Mouse (Mus musculus) heart, postnatal 0 days (tissue): ENCODE data around the gene Mrps26. TPM values are rescaled to one million over a fixed set of nuclear protein-coding genes. Genes with fewer than 3 reads are reported as not detected.

Experiments
- ATAC-seq: fragments of 200-750 bp; cut with Nextera tagmentation; 2 replicates; pipeline ENCODE4 v1.8.0; 2017; ENCODE audit warnings: low read depth, moderate number of reproducible peaks, moderate library complexity; ENCODE audit not compliant: insufficient read depth
- DNase-seq: peaks from one replicate; pipeline ENCODE4 v3.0.0-alpha.2; 2016; ENCODE audit warnings: low spot score
- H3K27ac ChIP-seq: fragments of 300-500 bp; sonication (generic); 2 replicates; pipeline ENCODE4 v1.5.1; 2014; ENCODE audit warnings: low read depth, mild to moderate bottlenecking
- H3K27me3 ChIP-seq: fragments of 300-500 bp; sonication (generic); 2 replicates; pipeline ENCODE4 v1.6.1; 2014; ENCODE audit warnings: low read length, mixed read lengths; ENCODE audit not compliant: control insufficient read depth, insufficient read depth
- H3K36me3 ChIP-seq: fragments of 300-500 bp; sonication (generic); replicated peaks from 2 replicates; pipeline ENCODE4 v1.6.1; 2014; ENCODE audit warnings: low read length, mixed read lengths; ENCODE audit not compliant: control insufficient read depth, insufficient read depth
- H3K4me1 ChIP-seq: fragments of 300-500 bp; sonication (generic); 2 replicates; pipeline ENCODE4 v1.6.1; 2014; ENCODE audit warnings: antibody characterized with exemption; ENCODE audit not compliant: control insufficient read depth, insufficient read depth
- H3K4me2 ChIP-seq: fragments of 300-500 bp; sonication (generic); 2 replicates; pipeline ENCODE4 v1.6.1; 2014; ENCODE audit warnings: low read depth, mild to moderate bottlenecking, low read length, moderate library complexity
- H3K4me3 ChIP-seq: fragments of 300-500 bp; sonication (generic); 2 replicates; pipeline ENCODE4 v1.5.1; 2014; ENCODE audit warnings: low read depth, low read length
- H3K9ac ChIP-seq: fragments of 300-500 bp; sonication (generic); replicated peaks from 2 replicates; pipeline ENCODE4 v1.6.1; 2014; ENCODE audit warnings: low read depth, low read length, mixed read lengths
- H3K9me3 ChIP-seq: fragments of 300-500 bp; sonication (generic); replicated peaks from 2 replicates; pipeline ENCODE4 v1.6.1; 2016; ENCODE audit warnings: low read length; ENCODE audit not compliant: control insufficient read depth
- CTCF ChIP-seq: IDR thresholded peaks from 2 replicates; pipeline ENCODE4 v1.5.1; 2016; ENCODE audit warnings: antibody characterized with exemption, control low read depth, low read depth
- EP300 ChIP-seq: IDR thresholded peaks from 2 replicates; pipeline ENCODE4 v1.6.1; 2016; ENCODE audit warnings: antibody characterized with exemption, low read depth
- WGBS: fragments of 180-500 bp; shearing (Covaris S2); extraction: QIAGEN DNeasy Blood & Tissue Kit; methylation state at CpG from one replicate; pipeline ENCODE4 v1.1.7; 2014; 5-methylcytosine and 5-hydroxymethylcytosine counted together
- polyA plus RNA-seq: library from polyadenylated mRNA; unstranded; fragments of >200 nt; fragmentation: Nextera tagmentation; extraction: Ambion mirVana; gene quantifications from 2 replicates; pipeline ENCODE4 v1.2.1, GENCODE M21; 2015
- total RNA-seq: library from RNA; depleted of rRNA; stranded (reverse); fragments of >200 nt; gene quantifications from 2 replicates; pipeline ENCODE4 v1.2.3, GENCODE M21; 2014; ENCODE audit warnings: low replicate concordance

The Mrps26 gene
- total and polyA plus RNA-seq, 2 experiments from 2014 or later = 74.0 to 86.9 TPM

DNA sequence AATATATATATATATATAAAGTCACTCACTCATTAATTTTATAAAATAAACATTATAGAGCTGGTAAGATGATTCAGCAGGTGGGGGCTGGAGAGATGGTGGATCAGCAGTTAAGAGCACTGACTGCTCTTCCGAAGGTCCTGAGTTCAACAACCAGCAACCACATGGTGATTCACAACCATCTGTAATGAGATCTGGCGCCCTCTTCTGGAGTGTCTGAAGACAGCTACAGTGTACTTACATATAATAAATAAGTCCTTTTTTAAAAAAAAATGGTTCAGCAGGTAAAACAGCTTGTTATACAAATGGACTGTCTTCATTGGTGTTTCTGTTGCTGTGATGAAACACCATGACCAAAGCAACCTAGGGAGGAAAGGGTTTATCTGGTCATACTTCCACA lies 5.5 kb upstream of the Mrps26 start:
- no peak overlapping the region for H3K4me3 ChIP-seq
- H3K4me2 ChIP-seq = no peak overlapping the region
- no peaks in the 10 kb centered on the region for H3K9me3 ChIP-seq
- TF ChIP-seq CTCF (0 out of 2 replicates have a peak, but pooled peaks have one; percentile 5), EP300 (no peak)
- H3K4me1 ChIP-seq = no peaks in the 10 kb centered on the region
- H3K27me3 ChIP-seq = no peaks in the 10 kb centered on the region
- H3K27ac ChIP-seq = no peak overlapping the region
- no peak for ATAC-seq
- DNase-seq = no peak
- H3K9ac ChIP-seq = no peak overlapping the region
- peaks cover 51% of the 10 kb centered on the region for H3K36me3 ChIP-seq
- WGBS = 70% methylated on average over 2 of the region's 2 CpGs

DNA sequence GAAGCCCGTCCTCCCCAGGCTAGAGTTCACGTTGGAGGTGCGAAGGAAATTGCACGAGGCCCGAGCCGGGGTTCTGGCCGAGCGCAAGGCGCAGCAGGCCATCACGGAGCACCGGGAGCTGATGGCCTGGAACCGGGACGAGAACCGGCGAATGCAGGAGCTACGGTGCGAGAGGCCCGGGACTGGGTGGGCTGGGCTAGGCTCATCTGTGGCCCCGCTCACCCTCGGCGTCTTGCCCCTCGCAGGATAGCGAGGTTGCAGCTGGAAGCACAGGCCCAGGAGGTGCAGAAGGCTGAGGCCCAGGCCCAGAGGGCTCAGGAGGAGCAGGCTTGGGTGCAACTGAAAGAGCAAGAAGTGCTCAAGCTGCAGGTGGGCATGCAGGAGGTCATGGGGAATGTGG lies 521 bp downstream of the Mrps26 start:
- DNase-seq (no peak), ATAC-seq (peak; percentile 2; the same call in 1 of the 2 replicates)
- Histone ChIP-seq H3K4me2 (peak overlapping the region; percentile 88), H3K27ac (peak overlapping the region; percentile 71), H3K36me3 (peaks cover 22% of the 10 kb centered on the region), H3K9ac (peak overlapping the region; percentile 89), H3K4me3 (peak overlapping the region; percentile 87), H3K4me1 (peaks cover 7% of the 10 kb centered on the region; the same call in 1 of the 2 replicates), H3K27me3 (no peaks in the 10 kb centered on the region), H3K9me3 (no peaks in the 10 kb centered on the region)
- WGBS = under 1% methylated on average over 23 of the region's 23 CpGs
- TF ChIP-seq CTCF = no peak
- no peak for TF ChIP-seq EP300

DNA sequence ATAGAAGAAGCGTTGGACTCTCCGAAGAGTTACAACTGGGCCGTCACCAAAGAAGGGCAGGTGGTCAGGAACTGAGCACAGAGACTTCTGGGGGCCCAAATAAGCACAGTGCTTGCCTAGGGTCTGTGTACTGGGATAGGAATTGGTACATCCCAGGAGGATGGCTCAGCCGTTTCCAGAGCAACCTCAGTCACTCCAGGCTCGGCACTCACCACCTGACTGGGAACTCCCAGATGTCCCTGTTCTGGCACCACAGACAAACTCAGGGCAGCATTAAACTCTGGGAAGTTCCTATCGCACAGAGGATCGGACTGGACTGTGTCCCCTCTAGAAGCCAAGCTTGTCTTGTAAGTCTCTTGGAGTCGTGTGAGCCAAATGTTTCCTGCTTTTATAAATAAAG lies 1.4 kb downstream of the Mrps26 start:
- Histone ChIP-seq H3K27ac (no peak overlapping the region), H3K4me2 (peak overlapping the region; percentile 88; the same call in 1 of the 2 replicates), H3K4me1 (peaks cover 7% of the 10 kb centered on the region; the same call in 1 of the 2 replicates), H3K9ac (0 out of 2 replicates have a peak overlapping the region, but pooled peaks have one; percentile 89), H3K9me3 (no peaks in the 10 kb centered on the region), H3K4me3 (no peak overlapping the region), H3K36me3 (peaks cover 22% of the 10 kb centered on the region), H3K27me3 (no peaks in the 10 kb centered on the region)
- ATAC-seq = no peak
- TF ChIP-seq CTCF (no peak), EP300 (no peak)
- WGBS = 81% methylated on average over 8 of the region's 8 CpGs
- DNase-seq = no peak

GRCm38 (mm10) chr2:130568921-130569320 lies 5.4 kb downstream of the Mrps26 start:
- H3K27ac ChIP-seq = no peak overlapping the region
- ATAC-seq = no peak
- H3K9ac ChIP-seq = no peak overlapping the region
- H3K9me3 ChIP-seq = no peaks in the 10 kb centered on the region
- peaks cover 7% of the 10 kb centered on the region; the same call in 1 of the 2 replicates for H3K4me1 ChIP-seq
- H3K27me3 ChIP-seq = no peaks in the 10 kb centered on the region
- H3K4me2 ChIP-seq = no peak overlapping the region
- TF ChIP-seq EP300 = no peak
- no peak for TF ChIP-seq CTCF
- DNase-seq = no peak
- peaks cover 22% of the 10 kb centered on the region for H3K36me3 ChIP-seq
- WGBS = 72% methylated on average over 4 of the region's 4 CpGs
- no peak overlapping the region for H3K4me3 ChIP-seq

- H3K36me3 ChIP-seq = peaks cover 22% of the 10 kb centered on the region
These were observed 6.4 kb downstream of the Mrps26 start for GRCm38 (mm10) chr2:130569926-130570325.

GRCm38 (mm10) chr2:130574960-130575359 lies 11.4 kb downstream of the Mrps26 start:
- H3K36me3 ChIP-seq = no peaks in the 10 kb centered on the region
- H3K27me3 ChIP-seq = peaks cover 50% of the 10 kb centered on the region
- H3K4me1 ChIP-seq = no peaks in the 10 kb centered on the region
- TF ChIP-seq EP300 (no peak), CTCF (no peak)
- WGBS = 84% methylated on average over 5 of the region's 5 CpGs
- H3K9me3 ChIP-seq = no peaks in the 10 kb centered on the region
- no peak overlapping the region for H3K4me2 ChIP-seq
- H3K27ac ChIP-seq = no peak overlapping the region
- no peak overlapping the region for H3K9ac ChIP-seq
- no peak overlapping the region for H3K4me3 ChIP-seq
- ATAC-seq (no peak), DNase-seq (no peak)

More at GRCm38 (mm10) chr2:130569926-130570325, 6.4 kb downstream of the Mrps26 start:
- Histone ChIP-seq H3K4me2 (no peak overlapping the region), H3K4me1 (0 out of 2 replicates have a peak, but pooled peaks cover under 1% of the 10 kb centered on the region), H3K9me3 (no peaks in the 10 kb centered on the region), H3K27ac (no peak overlapping the region), H3K4me3 (no peak overlapping the region), H3K27me3 (0 out of 2 replicates have a peak, but pooled peaks cover under 1% of the 10 kb centered on the region), H3K9ac (no peak overlapping the region)
- TF ChIP-seq CTCF = no peak
- no peak for TF ChIP-seq EP300
- ATAC-seq = no peak
- no peak for DNase-seq
